Mouse (Mus musculus) olfactory bulb, adult 2 months (tissue): ENCODE measurements around the gene Znhit2. TPM values are rescaled to one million over a fixed set of nuclear protein-coding genes. Genes with fewer than 3 reads are reported as not detected.
"Not testable (repeated sequence)": the region's sequence is repeated elsewhere in the genome, so short reads cannot be mapped to it uniquely, and the experiment has no call there.

Source experiments
- H3K27ac ChIP-seq: fragments of 200-500 bp; 2 replicates; pipeline ENCODE4 v1.5.1; 2012; ENCODE audit warnings: low read depth, low read length; ENCODE audit not compliant: insufficient read depth
- H3K4me1 ChIP-seq: fragments of 200-500 bp; 2 replicates; pipeline ENCODE4 v1.6.1; 2012; ENCODE audit warnings: low read length; ENCODE audit not compliant: control insufficient read depth, insufficient read depth
- H3K4me3 ChIP-seq: fragments of 200-500 bp; 2 replicates; pipeline ENCODE4 v1.5.1; 2012; ENCODE audit warnings: mild to moderate bottlenecking, low read depth, low read length, moderate library complexity; ENCODE audit not compliant: insufficient read depth
- CTCF ChIP-seq: fragments of 200-500 bp; IDR thresholded peaks from 2 replicates; pipeline ENCODE4 v1.5.1; 2012; ENCODE audit warnings: low read depth, mild to moderate bottlenecking, low read length, moderate library complexity; ENCODE audit not compliant: insufficient read depth
- POLR2A ChIP-seq: fragments of 200-500 bp; IDR thresholded peaks from 2 replicates; pipeline ENCODE4 v1.6.1; 2012; ENCODE audit warnings: mild to moderate bottlenecking, low read depth, low read length, moderate library complexity; ENCODE audit not compliant: insufficient read depth
- WGBS: fragments of 180-500 bp; shearing (Covaris S2); methylation state at CpG from one replicate; pipeline ENCODE4 v1.1.7; 2018; 5-methylcytosine and 5-hydroxymethylcytosine counted together
- polyA plus RNA-seq: library from polyadenylated mRNA; stranded (reverse); fragments of >200 nt; gene quantifications from 2 replicates; pipeline ENCODE4 v1.2.4, GENCODE M21; 2012; ENCODE audit warnings: low replicate concordance; ENCODE audit not compliant: missing spikeins, insufficient read depth, insufficient read length

Gene Znhit2
- polyA plus RNA-seq, 1 experiment, result not detected

DNA sequence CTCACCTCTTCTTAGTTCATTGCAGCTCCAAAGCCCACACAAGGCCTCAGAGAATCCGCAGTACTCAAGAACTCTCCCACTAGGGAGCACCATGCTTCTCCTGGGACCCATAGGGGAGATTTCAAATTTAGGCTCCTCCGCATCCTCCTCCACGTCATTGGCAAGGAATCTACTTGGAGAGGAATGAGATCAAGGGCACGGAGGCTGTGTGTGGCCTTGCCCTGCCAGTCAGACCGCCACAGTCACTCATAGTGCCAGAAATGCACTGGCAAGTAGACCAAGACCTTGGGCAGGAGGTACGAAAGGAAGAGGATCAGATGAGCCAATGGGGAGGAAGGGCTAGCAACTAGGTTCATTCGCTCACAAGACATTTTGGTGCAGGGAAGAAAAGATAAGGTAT lies 37.1 kb upstream of the Znhit2 start:
- Histone ChIP-seq H3K4me1 (no peaks in the 10 kb centered on the region), H3K27ac (no peak overlapping the region), H3K4me3 (no peak overlapping the region)
- WGBS, result 81% methylated on average over 7 of the region's 7 CpGs
- TF ChIP-seq POLR2A, result no peak
- TF ChIP-seq CTCF, result no peak

DNA sequence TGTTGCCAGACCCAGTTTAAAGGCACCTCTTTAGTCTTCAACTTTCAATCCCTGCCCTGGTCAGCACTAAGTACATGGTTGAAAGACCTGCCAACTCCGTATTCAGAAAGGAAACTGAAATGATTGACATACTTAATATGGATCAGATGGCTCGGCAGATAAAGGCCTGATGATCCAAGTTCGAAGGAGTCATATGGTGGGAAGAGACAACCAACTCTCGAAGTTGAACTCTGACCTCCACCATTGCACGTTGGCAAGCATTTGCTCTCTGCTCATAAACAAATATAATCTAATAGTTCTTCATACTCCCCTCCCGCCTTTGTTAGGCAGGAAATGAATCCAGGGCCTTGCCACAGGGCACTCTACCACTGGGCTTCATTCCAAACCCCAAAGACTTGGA lies 32.0 kb upstream of the Znhit2 start:
- WGBS, result 85% methylated on average over 6 of the region's 6 CpGs
- Histone ChIP-seq H3K4me1 (no peaks in the 10 kb centered on the region), H3K27ac (no peak overlapping the region), H3K4me3 (no peak overlapping the region)
- TF ChIP-seq POLR2A (no peak), CTCF (no peak)

DNA sequence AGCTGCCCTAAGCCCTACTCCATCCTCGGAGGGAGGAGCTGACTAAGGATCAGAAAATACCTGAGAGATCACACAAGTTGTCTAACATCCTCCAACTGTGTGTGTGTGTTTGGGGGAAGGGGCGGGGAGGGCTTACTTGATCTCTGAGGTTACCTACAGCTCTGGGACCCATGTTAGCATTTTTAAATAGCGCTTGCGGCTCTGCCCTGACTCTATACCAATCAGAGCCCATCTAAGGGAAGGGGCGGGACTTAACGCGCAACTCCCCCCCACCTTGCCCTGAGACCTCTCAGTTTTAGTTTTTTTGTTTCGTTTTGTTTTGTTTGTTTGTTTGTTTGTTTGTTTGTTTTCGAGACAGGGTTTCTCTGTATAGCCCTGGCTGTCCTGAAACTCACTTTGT lies 31.6 kb upstream of the Znhit2 start:
- WGBS, result 82% methylated on average over 9 of the region's 9 CpGs
- no peak for TF ChIP-seq CTCF
- no peak for TF ChIP-seq POLR2A
- Histone ChIP-seq H3K27ac (no peak overlapping the region), H3K4me1 (no peaks in the 10 kb centered on the region), H3K4me3 (no peak overlapping the region)

DNA sequence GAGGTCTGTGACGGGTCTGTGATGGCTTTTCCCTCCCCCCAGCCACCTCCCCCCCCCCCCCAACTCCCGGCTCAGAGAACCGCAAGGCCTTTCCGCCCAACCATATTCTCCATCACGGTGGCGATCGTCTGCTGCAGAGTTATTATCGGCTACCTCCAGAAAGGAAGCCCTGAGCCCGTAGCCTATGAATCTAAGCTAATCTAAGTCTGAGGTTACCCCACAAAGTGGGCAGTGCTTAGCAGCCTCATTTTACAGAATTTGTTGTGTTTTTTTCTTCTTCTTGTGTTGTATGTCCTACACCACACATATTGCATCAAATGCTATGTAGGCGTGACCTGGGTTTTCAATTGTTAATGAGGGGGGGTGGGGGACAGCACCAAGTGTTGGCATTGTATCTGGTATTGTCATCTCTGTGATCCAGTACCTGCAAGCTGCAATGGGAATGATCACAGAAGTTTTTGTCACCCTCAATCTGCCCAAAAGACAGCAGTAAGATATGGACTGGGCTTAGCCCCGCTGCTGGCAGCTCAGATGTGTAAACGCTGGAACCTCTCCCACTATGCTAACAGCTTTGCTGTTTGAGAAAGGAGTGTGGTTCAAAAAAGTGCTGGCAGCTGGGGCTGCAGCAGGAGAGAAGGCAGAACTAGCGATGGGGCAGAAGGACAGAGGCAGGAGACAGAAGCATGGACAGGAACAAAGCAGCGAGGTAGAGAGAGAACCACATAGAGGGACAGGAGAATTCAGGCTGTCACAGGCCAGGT lies 30.3 kb upstream of the Znhit2 start:
- H3K4me3 ChIP-seq, result no peak overlapping the region

DNA sequence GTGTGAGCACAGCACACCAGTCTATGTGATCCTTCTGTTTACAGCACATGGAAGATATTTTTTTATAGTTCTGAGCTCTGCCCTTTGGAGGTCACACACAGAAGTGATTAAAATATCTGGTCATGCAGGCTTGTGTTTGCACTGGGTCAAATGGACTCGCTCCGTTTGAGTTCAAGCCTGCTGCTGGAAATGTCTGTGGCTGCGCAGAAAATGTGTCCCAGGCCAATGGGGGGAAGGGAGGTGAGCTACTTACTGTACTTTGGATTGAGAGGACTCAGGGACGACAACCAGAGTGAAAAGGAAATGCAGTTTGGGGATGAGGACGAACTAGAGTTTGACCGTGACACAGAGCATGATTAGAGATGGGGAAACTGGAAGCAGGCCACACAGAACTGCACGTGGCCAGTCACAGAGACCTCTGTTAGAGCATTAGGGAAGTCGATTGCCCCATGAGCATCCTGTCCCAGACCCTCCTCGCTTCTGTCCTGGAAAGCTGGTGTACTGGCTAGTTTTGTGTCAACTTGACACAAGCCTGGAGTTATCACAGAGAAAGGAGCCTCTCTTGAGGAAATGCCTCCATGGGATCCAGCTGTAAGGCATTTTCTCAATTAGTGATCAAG lies 24.9 kb upstream of the Znhit2 start:
- no peaks in the 10 kb centered on the region for H3K4me1 ChIP-seq
- 77% methylated on average over 9 of the region's 9 CpGs for WGBS
- no peak overlapping the region for H3K27ac ChIP-seq
- TF ChIP-seq CTCF (no peak), POLR2A (no peak)
- H3K4me3 ChIP-seq, result no peak overlapping the region

More for the DNA sequence above, 30.3 kb upstream of the Znhit2 start:
- no peak for TF ChIP-seq POLR2A
- no peak for TF ChIP-seq CTCF
- no peaks in the 10 kb centered on the region for H3K4me1 ChIP-seq
- WGBS, result 71% methylated on average over 14 of the region's 14 CpGs
- no peak overlapping the region for H3K27ac ChIP-seq

DNA sequence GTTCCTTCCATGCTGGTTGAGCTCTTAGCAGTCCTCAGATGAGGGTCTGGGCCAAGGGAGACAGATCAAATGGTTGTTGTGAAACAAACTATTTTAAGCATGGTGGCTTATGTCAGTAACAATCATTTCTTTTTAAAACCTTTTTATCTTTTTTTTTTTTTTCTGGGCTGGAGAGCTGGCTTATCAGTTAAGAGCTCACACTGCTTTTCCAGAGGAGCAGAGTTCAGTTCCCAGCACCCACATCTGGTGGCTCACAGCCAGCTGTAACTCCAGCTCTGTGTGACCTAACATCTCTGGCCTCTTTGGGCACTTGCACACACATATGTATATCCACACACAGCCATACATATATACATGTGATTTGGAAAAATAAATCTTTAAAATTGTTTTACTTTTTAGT lies 23.3 kb upstream of the Znhit2 start:
- Histone ChIP-seq H3K27ac (no peak overlapping the region), H3K4me3 (no peak overlapping the region), H3K4me1 (no peaks in the 10 kb centered on the region)
- no peak for TF ChIP-seq CTCF
- TF ChIP-seq POLR2A, result no peak

DNA sequence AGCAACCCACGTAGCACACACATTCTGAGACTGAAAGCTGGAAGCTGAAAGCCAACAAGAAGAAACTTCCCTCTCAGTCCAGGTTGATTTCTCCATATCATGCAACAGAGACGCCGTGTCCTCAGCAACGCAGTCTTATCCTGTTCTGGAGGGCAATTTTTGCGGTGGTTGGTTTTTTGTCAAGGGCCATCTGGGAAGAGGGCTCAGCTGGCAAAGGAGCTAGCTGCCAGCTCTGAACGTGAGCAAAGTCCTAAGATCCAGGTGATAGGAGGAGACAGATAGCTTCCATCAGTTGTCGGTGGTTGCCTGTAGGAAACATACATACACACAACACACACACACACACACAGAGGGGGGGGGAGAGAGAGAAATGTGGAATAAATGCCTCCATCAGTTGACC lies 22.7 kb upstream of the Znhit2 start:
- no peak for TF ChIP-seq CTCF
- no peak for TF ChIP-seq POLR2A
- Histone ChIP-seq H3K27ac (no peak overlapping the region), H3K4me1 (no peaks in the 10 kb centered on the region), H3K4me3 (no peak overlapping the region)
- 80% methylated on average over 7 of the region's 7 CpGs for WGBS

DNA sequence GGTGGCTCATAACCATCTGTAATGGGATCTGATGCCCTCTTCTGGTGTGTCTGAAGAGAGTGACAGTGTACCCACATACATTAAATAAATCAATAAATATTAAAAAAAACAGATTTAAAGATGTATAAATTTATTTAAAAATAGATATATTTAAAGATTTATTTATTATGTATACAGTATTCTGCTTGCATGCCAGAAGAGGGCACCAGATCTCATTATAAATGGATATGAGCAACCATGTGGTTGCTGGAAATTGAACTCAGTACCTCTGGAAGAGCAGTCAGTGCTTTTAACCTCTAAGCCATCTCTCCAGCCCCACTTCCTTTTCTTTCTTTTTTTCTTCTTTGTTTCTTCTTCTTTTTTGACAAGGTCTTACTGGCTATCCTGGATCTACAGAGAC lies 21.0 kb upstream of the Znhit2 start:
- Histone ChIP-seq H3K27ac (no peak overlapping the region), H3K4me1 (no peaks in the 10 kb centered on the region; the same call in 1 of the 2 replicates), H3K4me3 (no peak overlapping the region)
- TF ChIP-seq CTCF, result no peak
- no peak for TF ChIP-seq POLR2A

DNA sequence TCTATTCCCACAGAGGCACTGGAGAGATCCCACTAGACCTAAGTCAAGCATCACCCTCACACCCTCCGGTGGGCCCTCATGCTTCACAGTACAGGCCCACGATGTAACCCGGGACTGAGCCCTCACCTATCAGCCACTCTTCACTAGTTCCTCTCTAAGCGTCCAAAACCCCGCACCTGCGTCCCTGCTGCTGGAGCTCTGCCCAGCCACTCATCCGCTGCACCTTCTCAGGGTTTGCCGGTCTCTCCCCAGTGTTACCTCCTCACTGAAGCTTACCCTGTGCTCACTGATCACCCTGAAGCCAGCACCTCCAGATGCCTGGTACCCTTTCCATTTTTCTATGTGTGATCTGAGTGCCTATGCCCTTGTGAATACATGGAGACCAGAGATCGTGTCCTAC lies 18.7 kb upstream of the Znhit2 start:
- WGBS, result 81% methylated on average over 9 of the region's 9 CpGs
- TF ChIP-seq CTCF (no peak), POLR2A (no peak)
- no peaks in the 10 kb centered on the region; the same call in 1 of the 2 replicates for H3K4me1 ChIP-seq
- no peak overlapping the region for H3K27ac ChIP-seq
- H3K4me3 ChIP-seq, result no peak overlapping the region

DNA sequence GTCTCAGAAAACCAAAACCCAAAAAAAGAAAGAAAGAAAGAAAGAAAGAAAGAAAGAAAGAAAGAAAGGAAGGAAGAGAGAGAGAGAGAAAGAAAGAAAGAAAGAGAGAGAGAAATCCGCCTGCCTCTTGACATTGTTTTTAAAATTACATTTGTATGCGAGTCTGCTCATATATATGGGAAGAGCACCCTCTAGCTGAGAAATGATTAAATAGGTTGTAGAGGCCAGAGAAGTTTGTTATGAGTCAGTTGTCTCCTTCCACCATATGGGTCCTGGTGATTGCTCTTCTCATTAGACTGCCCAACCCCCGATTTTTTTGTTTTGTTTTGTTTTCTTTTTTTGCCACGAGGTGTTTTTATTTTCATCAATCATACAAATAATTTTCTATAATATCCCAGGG lies 16.9 kb upstream of the Znhit2 start:
- not testable (repeated sequence) for H3K4me3 ChIP-seq, H3K4me1 ChIP-seq, H3K27ac ChIP-seq
- WGBS, result 48% methylated on average over 4 of the region's 4 CpGs
